Mouse (Mus musculus) liver, adult 2 months (tissue): ENCODE data around the gene Vsig10l.

Experiments used
- CTCF ChIP-seq: fragments of 200-500 bp; IDR thresholded peaks from 2 replicates; pipeline ENCODE4 v1.5.1; 2011; ENCODE audit warnings: low read depth, low read length, control low read depth
- POLR2A ChIP-seq: fragments of 200-500 bp; IDR thresholded peaks from 2 replicates; pipeline ENCODE4 v1.6.1; 2011; ENCODE audit warnings: low read length, control low read depth; ENCODE audit not compliant: insufficient read depth; ENCODE audit errors: extremely low read depth

DNA sequence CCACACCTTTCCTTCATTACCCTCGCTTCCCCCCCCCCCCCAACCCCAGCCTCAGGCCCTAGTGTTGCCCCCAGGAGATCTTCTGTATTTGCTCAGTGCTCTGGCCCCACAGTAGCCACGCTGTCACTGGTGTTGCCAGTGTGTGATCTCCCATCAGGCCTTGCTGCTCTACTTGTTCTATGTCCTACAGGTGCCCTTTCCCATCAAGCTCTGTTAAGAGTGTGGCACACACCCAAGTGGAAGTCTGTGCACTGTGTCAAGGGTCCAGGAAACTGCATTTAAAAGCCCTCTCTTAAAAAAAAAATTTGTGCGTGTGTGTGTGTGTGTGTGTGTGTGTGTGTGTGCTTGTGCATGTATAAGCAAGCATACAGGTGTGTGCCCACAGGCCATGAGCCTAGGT lies 14.7 kb upstream of the Vsig10l start:
- TF ChIP-seq CTCF = no peak
- no peak for TF ChIP-seq POLR2A
